In the genomic region with DNA sequence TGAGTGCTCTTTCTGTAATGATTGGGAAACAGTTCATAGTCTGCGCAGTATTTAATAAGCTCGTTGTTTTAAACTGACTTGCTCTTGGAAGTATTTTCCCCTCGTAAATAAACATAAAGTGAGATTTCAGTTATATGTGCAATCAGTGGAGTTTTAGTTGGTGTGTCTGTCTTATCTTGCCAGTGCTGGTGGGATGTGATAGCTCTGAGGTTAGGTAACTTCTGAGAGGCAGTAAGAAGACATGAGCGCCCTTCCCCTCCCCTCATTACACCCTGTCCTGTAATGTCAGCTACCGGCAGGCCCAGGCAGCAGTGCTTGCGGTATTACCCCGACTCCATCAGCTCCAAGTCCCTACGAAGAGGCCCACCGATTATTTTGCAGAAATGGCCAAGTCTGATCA, we compare ENCODE assay signal across 9 mouse cellular contexts. TPM values are rescaled to one million over a fixed set of nuclear protein-coding genes. Genes with fewer than 3 reads are reported as not detected.
DNase-seq lines count a peak whose midpoint lies in the region; ATAC-seq and TF ChIP-seq lines count a peak whose summit lies in the region.
"Had no signal": no experiment of that assay in that cellular context is flagged by ENCODE, and none has a peak within 500 bp of the region (broad histone marks: within the 10 kb centered on the region; RNA-seq: fewer than 3 reads in every experiment).

No protein-coding gene starts in this region.

- peak overlapping the region; percentile 86 for H3K4me2 ChIP-seq in lung, embryonic 15.5 days
- peak overlapping the region; percentile 87 for H3K4me2 ChIP-seq in limb, embryonic 14.5 days (replicated peaks; ENCODE audit: low read depth, low read length, severe bottlenecking)
- peak overlapping the region; percentile 82 for H3K4me2 ChIP-seq in neural tube, embryonic 14.5 days (ENCODE audit: low read depth, low read length)

- no peaks in the 10 kb centered on the region for H3K9me3 ChIP-seq in lung, embryonic 15.5 days
- peaks cover 12% of the 10 kb centered on the region; the same call in 1 of the 2 replicates for H3K9me3 ChIP-seq in forebrain, embryonic 10.5 days
- peaks cover 5% of the 10 kb centered on the region; the same call in 1 of the 2 replicates for H3K9me3 ChIP-seq in limb, embryonic 14.5 days (ENCODE audit: control insufficient read depth, low read length)
- no peaks in the 10 kb centered on the region for H3K9me3 ChIP-seq in neural tube, embryonic 14.5 days (ENCODE audit: control insufficient read depth, low read length)

- intact Hi-C loops in left cerebral cortex, postnatal 14 days (cut with DNase I) = no loop called here

- no peak for TF ChIP-seq POLR2A in limb, embryonic 14.5 days (IDR thresholded peaks at IDR 0.05; ENCODE audit: borderline replicate concordance, extremely low read depth, insufficient read depth, insufficient read length)

- peak overlapping the region; percentile 86 for H3K4me3 ChIP-seq in lung, embryonic 15.5 days
- H3K4me3 ChIP-seq in forebrain, embryonic 10.5 days = peak overlapping the region; percentile 88
- H3K4me3 ChIP-seq in limb, embryonic 14.5 days (replicated peaks; ENCODE audit: low read length) = peak overlapping the region; percentile 82
- H3K4me3 ChIP-seq in neural tube, embryonic 14.5 days (ENCODE audit: low read depth, low read length) = peak overlapping the region; percentile 57

- no peak for DNase-seq in lung, postnatal 10 days
- DNase-seq in forebrain, embryonic 10.5 days (ENCODE audit: extremely low spot score, low spot score) = no peak
- DNase-seq in limb, embryonic 14.5 days (ENCODE audit: low spot score) = no peak
- DNase-seq in right cerebral cortex, postnatal 14 days = no peak
- DNase-seq in left cerebral cortex, postnatal 14 days (ENCODE audit: low spot score in 2 of 2) = no peak
- DNase-seq: gastrocnemius, postnatal 36 days had no signal

- no peak for ATAC-seq in lung, embryonic 15.5 days (ENCODE audit: borderline replicate concordance, extremely low read depth, low FRiP score, low TSS enrichment)
- no peak for ATAC-seq in limb, embryonic 14.5 days (ENCODE audit: low FRiP score, low read depth)
- ATAC-seq in neural tube, embryonic 14.5 days (ENCODE audit: low read depth) = no peak
- no peak for ATAC-seq in erythroid progenitor cell, adult 5-6 weeks (replicated peaks; ENCODE audit: low FRiP score, poor library complexity, severe bottlenecking)

- peaks cover 10% of the 10 kb centered on the region; the same call in 1 of the 2 replicates for H3K4me1 ChIP-seq in lung, embryonic 15.5 days
- peaks cover 12% of the 10 kb centered on the region for H3K4me1 ChIP-seq in forebrain, embryonic 10.5 days
- peaks cover 9% of the 10 kb centered on the region; the same call in 1 of the 2 replicates for H3K4me1 ChIP-seq in limb, embryonic 14.5 days (ENCODE audit: control insufficient read depth, insufficient read depth, low read length)
- H3K4me1 ChIP-seq in neural tube, embryonic 14.5 days (ENCODE audit: control insufficient read depth, insufficient read depth, low read length) = peaks cover 7% of the 10 kb centered on the region

- peak overlapping the region; percentile 62 for H3K9ac ChIP-seq in lung, embryonic 15.5 days
- H3K9ac ChIP-seq in limb, embryonic 14.5 days (ENCODE audit: low read depth, low read length, severe bottlenecking) = peak overlapping the region; percentile 77
- H3K9ac ChIP-seq in neural tube, embryonic 14.5 days (replicated peaks; ENCODE audit: low read depth, low read length) = peak overlapping the region; percentile 43; the same call in 1 of the 2 replicates

- H3K36me3 ChIP-seq in lung, embryonic 15.5 days = peaks cover 41% of the 10 kb centered on the region
- H3K36me3 ChIP-seq in forebrain, embryonic 10.5 days (replicated peaks) = peaks cover 44% of the 10 kb centered on the region
- H3K36me3 ChIP-seq in limb, embryonic 14.5 days (ENCODE audit: control insufficient read depth, insufficient read depth, low read length) = peaks cover 40% of the 10 kb centered on the region
- peaks cover 28% of the 10 kb centered on the region for H3K36me3 ChIP-seq in neural tube, embryonic 14.5 days (ENCODE audit: control insufficient read depth, insufficient read depth, low read length)

- 82% methylated on average over 9 of the region's 9 CpGs for WGBS in lung, embryonic 15.5 days
- WGBS in forebrain, embryonic 10.5 days = 89% methylated on average over 9 of the region's 9 CpGs
- WGBS in limb, embryonic 14.5 days = 84% methylated on average over 9 of the region's 9 CpGs
- WGBS in neural tube, embryonic 14.5 days = 90% methylated on average over 9 of the region's 9 CpGs

- H3K27me3 ChIP-seq in lung, embryonic 15.5 days = no peaks in the 10 kb centered on the region
- no peaks in the 10 kb centered on the region for H3K27me3 ChIP-seq in forebrain, embryonic 10.5 days (ENCODE audit: poor library complexity, severe bottlenecking)
- H3K27me3 ChIP-seq in limb, embryonic 14.5 days (ENCODE audit: control insufficient read depth, insufficient read depth, low read length) = no peaks in the 10 kb centered on the region
- no peaks in the 10 kb centered on the region for H3K27me3 ChIP-seq in neural tube, embryonic 14.5 days (ENCODE audit: control insufficient read depth, insufficient read depth, low read length)

- no peak overlapping the region for H3K27ac ChIP-seq in lung, embryonic 15.5 days
- no peak overlapping the region for H3K27ac ChIP-seq in forebrain, embryonic 10.5 days
- H3K27ac ChIP-seq in limb, embryonic 14.5 days (replicated peaks; ENCODE audit: low read depth, low read length) = no peak overlapping the region
- no peak overlapping the region for H3K27ac ChIP-seq in neural tube, embryonic 14.5 days (ENCODE audit: low read depth, low read length)

RNA-seq across cellular contexts. Expression of gene Ebna1bp2, which starts 1.2 kb away (rescaled TPM):
- polyA plus RNA-seq in lung, embryonic 15.5 days (2015; fragmentation: Nextera tagmentation; extraction: Ambion mirVana) = 123 and 124 TPM in 2 replicates
- 210 and 221 TPM in 2 replicates for polyA plus RNA-seq in forebrain, embryonic 10.5 days (2016; fragmentation: Nextera tagmentation; extraction: Ambion mirVana)
- polyA plus RNA-seq in limb, embryonic 14.5 days (2012; rRNA removed) = 62.1 and 100 TPM in 2 replicates
- 139 and 148 TPM in 2 replicates for polyA plus RNA-seq in limb, embryonic 14.5 days (2014; fragmentation: Nextera tagmentation; extraction: Ambion mirVana)
- polyA plus RNA-seq in neural tube, embryonic 14.5 days (2014; fragmentation: Nextera tagmentation; extraction: Ambion mirVana) = 100.0 and 117 TPM in 2 replicates
- 10 to 100 TPM; 48.4 to 57.7 TPM for total RNA-seq in left cerebral cortex, postnatal 14 days (2021)
- total RNA-seq in erythroid progenitor cell, adult 5-6 weeks (2015; ENCODE audit: low replicate concordance) = 12.6 and 19.8 TPM in 2 replicates
- 13.7 and 29.0 TPM in 2 replicates for total RNA-seq in erythroid progenitor cell, adult 5-6 weeks (2017; ENCODE audit: low replicate concordance)

RNA-seq across cellular contexts. Expression of gene Cfap57, which starts 1.2 kb away (rescaled TPM):
- 0.55 and 0.64 TPM in 2 replicates for polyA plus RNA-seq in lung, embryonic 15.5 days (2015; fragmentation: Nextera tagmentation; extraction: Ambion mirVana)
- polyA plus RNA-seq in forebrain, embryonic 10.5 days (2016; fragmentation: Nextera tagmentation; extraction: Ambion mirVana) = 0.73 and 0.94 TPM in 2 replicates
- polyA plus RNA-seq in limb, embryonic 14.5 days (2012; rRNA removed) = 0.08 and 0.18 TPM in 2 replicates
- 0.25 and 0.65 TPM in 2 replicates for polyA plus RNA-seq in limb, embryonic 14.5 days (2014; fragmentation: Nextera tagmentation; extraction: Ambion mirVana)
- polyA plus RNA-seq in neural tube, embryonic 14.5 days (2014; fragmentation: Nextera tagmentation; extraction: Ambion mirVana) = 1.5 TPM in 2 replicates
- total RNA-seq in left cerebral cortex, postnatal 14 days (2021) = under 1 TPM; 0.62 to 0.80 TPM
- total RNA-seq in erythroid progenitor cell, adult 5-6 weeks (2015; ENCODE audit: low replicate concordance) = not detected in 2 replicates
- 0.08 and 0.64 TPM in 2 replicates for total RNA-seq in erythroid progenitor cell, adult 5-6 weeks (2017; ENCODE audit: low replicate concordance)
- total RNA-seq: gastrocnemius, postnatal 36 days had no signal

RNA-seq across cellular contexts. Expression of gene Olfr62, which starts 37.0 kb away (rescaled TPM):
- not detected in 2 replicates for polyA plus RNA-seq in lung, embryonic 15.5 days (2015; fragmentation: Nextera tagmentation; extraction: Ambion mirVana)
- not detected in 2 replicates for polyA plus RNA-seq in forebrain, embryonic 10.5 days (2016; fragmentation: Nextera tagmentation; extraction: Ambion mirVana)
- polyA plus RNA-seq in limb, embryonic 14.5 days (2012; rRNA removed) = not detected in 2 replicates
- not detected in 2 replicates for polyA plus RNA-seq in limb, embryonic 14.5 days (2014; fragmentation: Nextera tagmentation; extraction: Ambion mirVana)
- polyA plus RNA-seq in neural tube, embryonic 14.5 days (2014; fragmentation: Nextera tagmentation; extraction: Ambion mirVana) = not detected in 2 replicates
- not detected for total RNA-seq in left cerebral cortex, postnatal 14 days (2021)
- total RNA-seq in erythroid progenitor cell, adult 5-6 weeks (2015; ENCODE audit: low replicate concordance) = not detected in 2 replicates
- total RNA-seq in erythroid progenitor cell, adult 5-6 weeks (2017; ENCODE audit: low replicate concordance) = not detected in 2 replicates
- total RNA-seq: gastrocnemius, postnatal 36 days had no signal
